Mouse (Mus musculus) CH12.LX (cell line): Measurements from ENCODE around the gene Ttll10. TPM values are rescaled to one million over a fixed set of nuclear protein-coding genes. Genes with fewer than 3 reads are reported as not detected.

Source experiments
- DNase-seq: peaks from one replicate; pipeline ENCODE4 v3.0.0-alpha.2; 2013; ENCODE audit errors: extremely low read depth
- H3K27ac ChIP-seq: 2 replicates; pipeline ENCODE4 v1.5.1; 2012; ENCODE audit warnings: low read depth, mild to moderate bottlenecking, control low read depth, moderate library complexity; ENCODE audit not compliant: insufficient read depth
- H3K27me3 ChIP-seq: replicated peaks from 2 replicates; pipeline ENCODE3; 2012; ENCODE audit warnings: inconsistent platforms
- H3K36me3 ChIP-seq, 2 experiments: replicated peaks in 1 of 2; 2 replicates each; pipeline versions ENCODE3 to v1.6.1; 2012; ENCODE audit warnings: inconsistent platforms in 1 of 2, low read length in 1 of 2, mild to moderate bottlenecking in 1 of 2, mixed read lengths in 1 of 2, moderate library complexity in 1 of 2; ENCODE audit not compliant: control insufficient read depth in 1 of 2, insufficient read depth in 1 of 2
- H3K4me1 ChIP-seq, 2 experiments: 2 replicates each; pipeline ENCODE4 v1.6.1; 2012; ENCODE audit warnings: inconsistent platforms in 1 of 2, moderate library complexity in 1 of 2; ENCODE audit not compliant: insufficient read depth in 2 of 2, control insufficient read depth in 1 of 2
- H3K4me2 ChIP-seq: 2 replicates; pipeline ENCODE4 v1.6.1; 2012; ENCODE audit warnings: low read depth, mild to moderate bottlenecking, control low read depth; ENCODE audit not compliant: poor library complexity, insufficient read depth, severe bottlenecking
- H3K4me3 ChIP-seq, 3 experiments: fragments of 150-350 bp in 1 of 3; sonication (generic) in 1 of 3; replicated peaks in 1 of 3; 2 replicates each; pipeline versions ENCODE3 to v1.5.1; 2011 to 2012; ENCODE audit warnings: low read depth in 2 of 3, low read length in 2 of 3, mild to moderate bottlenecking in 2 of 3, moderate library complexity in 2 of 3, control low read depth in 1 of 3, improper control_type of control experiment in 1 of 3, inconsistent platforms in 1 of 3, mixed read lengths in 1 of 3; ENCODE audit not compliant: poor library complexity in 1 of 3
- H3K79me2 ChIP-seq: replicated peaks from 2 replicates; pipeline ENCODE4 v1.6.1; 2012; ENCODE audit warnings: mild to moderate bottlenecking, moderate library complexity; ENCODE audit not compliant: control insufficient read depth, poor library complexity, insufficient read depth, severe bottlenecking; ENCODE audit errors: extremely low read depth
- H3K9ac ChIP-seq: 2 replicates; pipeline ENCODE4 v1.6.1; 2012; ENCODE audit warnings: low read depth, mild to moderate bottlenecking, control low read depth, moderate library complexity; ENCODE audit not compliant: insufficient read depth
- H3K9me3 ChIP-seq: replicated peaks from 2 replicates; pipeline ENCODE3; 2012; ENCODE audit warnings: low read length, inconsistent platforms, mixed read lengths
- BHLHE40 ChIP-seq: IDR thresholded peaks from 2 replicates; pipeline ENCODE4 v1.6.1; 2011; ENCODE audit warnings: mild to moderate bottlenecking, low read depth, low read length, improper control_type of control experiment
- CHD1 ChIP-seq: IDR thresholded peaks from 2 replicates; pipeline ENCODE4 v1.6.1; 2012; ENCODE audit warnings: low read depth, low read length, improper control_type of control experiment, inconsistent platforms
- CHD2 ChIP-seq: IDR thresholded peaks from 2 replicates; pipeline ENCODE4 v1.6.1; 2011; ENCODE audit warnings: low read length, improper control_type of control experiment
- CTCF ChIP-seq, 2 experiments: IDR thresholded peaks in 1 of 2; conservative IDR thresholded peaks in 1 of 2; 2 replicates each; pipeline ENCODE4 v1.5.1; 2011 to 2012; ENCODE audit warnings: low read depth in 2 of 2, low read length in 2 of 2, improper control_type of control experiment in 1 of 2, inconsistent platforms in 1 of 2, mild to moderate bottlenecking in 1 of 2, moderate library complexity in 1 of 2
- ETS1 ChIP-seq: conservative IDR thresholded peaks from 2 replicates; pipeline ENCODE4 v1.6.1; 2012; ENCODE audit warnings: low read depth, mild to moderate bottlenecking, inconsistent platforms, low read length, improper control_type of control experiment, moderate library complexity
- GABPA ChIP-seq: IDR thresholded peaks from 2 replicates; pipeline ENCODE4 v1.6.1; 2012; ENCODE audit warnings: low read depth, low read length, improper control_type of control experiment, inconsistent platforms; ENCODE audit not compliant: insufficient replicate concordance
- IRF4 ChIP-seq: IDR thresholded peaks from 2 replicates; pipeline ENCODE4 v1.6.1; 2014; ENCODE audit warnings: low read depth, mild to moderate bottlenecking, inconsistent platforms, low read length, improper control_type of control experiment
- JUND ChIP-seq: conservative IDR thresholded peaks from 2 replicates; pipeline ENCODE4 v1.6.1; 2011; ENCODE audit warnings: low read depth, low read length, improper control_type of control experiment
- KAT2A ChIP-seq: IDR thresholded peaks from 2 replicates; pipeline ENCODE4 v1.6.1; 2012; ENCODE audit warnings: low read length, improper control_type of control experiment, inconsistent platforms; ENCODE audit not compliant: insufficient replicate concordance
- MAFK ChIP-seq: IDR thresholded peaks from 2 replicates; pipeline ENCODE4 v1.6.1; 2011; ENCODE audit warnings: low read length, improper control_type of control experiment; ENCODE audit not compliant: insufficient replicate concordance
- MAX ChIP-seq: IDR thresholded peaks from 2 replicates; pipeline ENCODE4 v1.6.1; 2011; ENCODE audit warnings: low read length, improper control_type of control experiment
- MAZ ChIP-seq: IDR thresholded peaks from 2 replicates; pipeline ENCODE4 v1.6.1; 2012; ENCODE audit warnings: low read depth, mild to moderate bottlenecking, inconsistent platforms, low read length, improper control_type of control experiment, moderate library complexity
- MEF2A ChIP-seq: IDR thresholded peaks from 2 replicates; pipeline ENCODE4 v1.6.1; 2014; ENCODE audit warnings: low read depth, mild to moderate bottlenecking, inconsistent platforms, low read length, improper control_type of control experiment, borderline replicate concordance
- MXI1 ChIP-seq: IDR thresholded peaks from 2 replicates; pipeline ENCODE4 v1.6.1; 2011; ENCODE audit warnings: mild to moderate bottlenecking, low read depth, low read length, improper control_type of control experiment
- MYC ChIP-seq: IDR thresholded peaks from 2 replicates; pipeline ENCODE4 v1.6.1; 2011; ENCODE audit warnings: low read depth, mild to moderate bottlenecking, improper control_type of control experiment, low read length
- NELFE ChIP-seq: IDR thresholded peaks from 2 replicates; pipeline ENCODE4 v1.6.1; 2011; ENCODE audit warnings: low read depth, low read length, improper control_type of control experiment
- RAD21 ChIP-seq: IDR thresholded peaks from 2 replicates; pipeline ENCODE4 v1.6.1; 2011; ENCODE audit warnings: low read depth, mild to moderate bottlenecking, low read length, improper control_type of control experiment, moderate library complexity
- SIN3A ChIP-seq: IDR thresholded peaks from 2 replicates; pipeline ENCODE4 v1.6.1; 2012; ENCODE audit warnings: low read length, improper control_type of control experiment, inconsistent platforms
- SMC3 ChIP-seq: IDR thresholded peaks from 2 replicates; pipeline ENCODE4 v1.6.1; 2011; ENCODE audit warnings: low read depth, low read length, improper control_type of control experiment
- ZC3H11A ChIP-seq: IDR thresholded peaks from 2 replicates; pipeline ENCODE4 v1.6.1; 2012; ENCODE audit warnings: low read depth, mild to moderate bottlenecking, inconsistent platforms, low read length, improper control_type of control experiment
- dilution Hi-C: fragments of 300-500 bp; cut with MboI; formaldehyde crosslinking; loops from 2 replicates; pipeline ENCODE4 v1.14.3; 2020; ENCODE audit warnings: low sequenced_read_pairs; ENCODE audit not compliant: extremely low pct_unique_long_range_greater_than_20kb, extremely low pct_ligation_motif_present
- in situ Hi-C: fragments of 300-500 bp; cut with MboI; formaldehyde crosslinking; loops from 3 replicates; pipeline ENCODE4 v1.14.3; 2019; ENCODE audit warnings: low sequenced_read_pairs, low pct_ligation_motif_present, low pct_unique_long_range_greater_than_20kb, mixed read lengths
- polyA plus RNA-seq: library from polyadenylated mRNA; unstranded; fragments of >175 nt; gene quantifications from 2 replicates; pipeline ENCODE4 v1.2.1, GENCODE M21; 2012; ENCODE audit warnings: low read depth; ENCODE audit not compliant: insufficient read length
- total RNA-seq, 2 experiments: library from RNA; depleted of rRNA; stranded (reverse); fragments of 300-350 nt in 1 of 2; fragments of >200 nt in 1 of 2; gene quantifications; 2 replicates each; pipeline ENCODE4 v1.2.3; 2012 to 2014

Ttll10 gene
- total and polyA plus RNA-seq, 3 experiments: 0.04 TPM; not detected in 2

GRCm38 (mm10) chr4:156021381-156021780 lies 37.8 kb downstream of the Ttll10 start:
- dilution Hi-C loops: no loop called here
- Histone ChIP-seq H3K4me2 (peak overlapping the region; percentile 35), H3K27ac (peak overlapping the region; percentile 92), H3K4me1 (peaks cover 10 to 49% of the 10 kb centered on the region in 2 experiments), H3K27me3 (no peaks in the 10 kb centered on the region), H3K9me3 (no peaks in the 10 kb centered on the region), H3K36me3 (peaks cover 1 to 21% of the 10 kb centered on the region in 2 experiments), H3K9ac (peak overlapping the region; percentile 38; the same call in 1 of the 2 replicates), H3K79me2 (no peaks in the 10 kb centered on the region), H3K4me3 (peak overlapping the region in 2 of 3 experiments; percentile 38 to 44)
- in situ Hi-C loops: no loop called here
- no peak for DNase-seq
- TF ChIP-seq CHD1 (0 out of 2 replicates have a peak, but pooled peaks have one; percentile 33), RAD21 (peak; percentile 15), CTCF (conservative IDR thresholded peaks at IDR 0.05 in 1 of 2, IDR thresholded peaks at IDR 0.05 in 1 of 2; ENCODE audit: low read depth in 2 of 2, low read length in 2 of 2) (peak in 1 of 2 experiments; percentile 39; a peak in 1 of 4 replicates), MAZ (no peak)

GRCm38 (mm10) chr4:156019771-156020170 lies 39.4 kb downstream of the Ttll10 start:
- Histone ChIP-seq H3K27me3 (no peaks in the 10 kb centered on the region), H3K4me2 (no peak overlapping the region), H3K9me3 (no peaks in the 10 kb centered on the region), H3K4me3 (no peak overlapping the region), H3K4me1 (peaks cover 10 to 50% of the 10 kb centered on the region in 2 experiments), H3K27ac (no peak overlapping the region), H3K36me3 (peaks cover 18 to 38% of the 10 kb centered on the region in 2 experiments), H3K79me2 (no peaks in the 10 kb centered on the region), H3K9ac (no peak overlapping the region)
- no peak for TF ChIP-seq KAT2A
- TF ChIP-seq ETS1: no peak
- no peak for TF ChIP-seq SMC3
- no peak for TF ChIP-seq JUND
- TF ChIP-seq MYC: no peak
- TF ChIP-seq CHD1: no peak
- no peak for TF ChIP-seq MAX
- no peak for TF ChIP-seq MAFK
- TF ChIP-seq MXI1: no peak
- TF ChIP-seq IRF4: no peak
- no peak for TF ChIP-seq SIN3A
- TF ChIP-seq ZC3H11A: no peak
- TF ChIP-seq CHD2: no peak
- no peak for TF ChIP-seq GABPA
- no peak for TF ChIP-seq BHLHE40
- no peak for TF ChIP-seq MEF2A
- TF ChIP-seq NELFE: no peak
- DNase-seq: no peak
- dilution Hi-C loops: no loop called here
- in situ Hi-C loops: no loop called here
